Mouse (Mus musculus): ENCODE measurements around the gene 1700008O03Rik. TPM values are rescaled to one million over a fixed set of nuclear protein-coding genes. Genes with fewer than 3 reads are reported as not detected.
A peak's percentile ranks its signal among the peaks of the same experiment; 100 is the strongest.

1700008O03Rik gene
- polyA plus RNA-seq, 1 experiment from 2014 or later, result 1.5 TPM

DNA sequence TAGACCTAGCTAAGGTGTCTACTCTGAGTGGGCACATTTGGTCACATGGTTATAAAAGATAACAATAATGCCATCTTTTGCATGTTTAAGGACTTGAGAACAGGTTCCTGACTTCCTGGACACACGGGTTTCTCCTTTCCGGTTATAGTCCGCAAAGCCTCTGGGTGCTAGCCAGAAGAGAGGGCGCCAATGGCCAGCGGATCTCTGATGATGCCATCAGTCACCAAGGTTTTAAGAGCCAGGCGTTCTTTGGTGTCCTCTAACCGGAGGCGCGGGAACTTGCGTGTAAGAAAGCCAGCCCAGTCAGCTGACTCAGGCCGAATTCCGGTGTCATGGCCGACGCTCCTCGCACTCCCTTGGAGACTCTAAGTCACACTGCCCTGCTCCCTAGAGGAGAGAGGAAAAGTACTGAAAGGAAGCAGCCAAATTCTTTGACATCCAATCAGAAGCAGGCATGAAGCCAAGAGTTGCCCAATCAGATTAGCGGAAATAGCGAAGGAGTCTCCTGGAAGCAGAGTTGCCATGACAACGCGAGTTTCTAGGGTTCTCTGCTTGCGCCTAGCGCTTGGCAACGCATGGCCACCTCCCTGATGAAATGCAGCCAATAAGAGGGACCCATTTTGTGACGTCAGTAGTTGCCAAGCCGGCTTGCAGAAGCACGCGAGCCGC lies 19.9 kb upstream of the 1700008O03Rik start:
- no peaks in the 10 kb centered on the region for H3K36me3 ChIP-seq (replicated peaks)
- peak overlapping the region; percentile 58 for H3K4me2 ChIP-seq
- peak overlapping the region; percentile 85 for H3K27ac ChIP-seq
- 2% methylated on average over 27 of the region's 27 CpGs for WGBS
- H3K9me3 ChIP-seq, result no peaks in the 10 kb centered on the region
- ATAC-seq (ENCODE audit: low FRiP score), result peak; percentile 98
- peaks cover 32% of the 10 kb centered on the region for H3K27me3 ChIP-seq
- H3K9ac ChIP-seq, result 0 out of 2 replicates have a peak overlapping the region, but pooled peaks have one; percentile 17
- H3K4me1 ChIP-seq, result peaks cover 11% of the 10 kb centered on the region
- H3K4me3 ChIP-seq (replicated peaks), result peak overlapping the region; percentile 39

DNA sequence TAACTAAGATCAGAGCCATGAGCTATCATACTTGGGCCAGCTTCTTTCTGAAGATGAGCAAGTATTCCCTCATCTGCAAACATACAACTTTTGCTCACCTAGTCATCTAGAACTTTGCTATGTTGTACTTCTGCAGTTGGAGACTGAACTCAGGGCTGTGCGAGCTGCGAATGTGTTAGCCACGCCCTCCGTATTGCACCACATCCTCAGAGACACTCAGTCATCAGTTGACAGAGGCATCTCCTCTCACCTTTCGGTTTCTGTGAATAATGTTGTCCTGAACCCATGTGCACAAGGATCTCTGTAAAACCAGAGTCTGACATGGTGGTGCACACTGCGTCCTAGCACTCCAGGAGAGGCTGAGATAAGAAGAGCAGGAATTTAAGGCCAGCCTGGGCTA lies 16.1 kb upstream of the 1700008O03Rik start:
- H3K4me2 ChIP-seq, result no peak overlapping the region
- WGBS, result 89% methylated on average over 6 of the region's 6 CpGs
- H3K27ac ChIP-seq, result no peak overlapping the region
- ATAC-seq (ENCODE audit: low FRiP score), result no peak
- H3K27me3 ChIP-seq, result peaks cover 27% of the 10 kb centered on the region
- H3K4me1 ChIP-seq, result peaks cover 18% of the 10 kb centered on the region
- H3K9ac ChIP-seq, result no peak overlapping the region
- H3K9me3 ChIP-seq, result no peaks in the 10 kb centered on the region
- no peak overlapping the region for H3K4me3 ChIP-seq (replicated peaks)
- no peaks in the 10 kb centered on the region for H3K36me3 ChIP-seq (replicated peaks)

DNA sequence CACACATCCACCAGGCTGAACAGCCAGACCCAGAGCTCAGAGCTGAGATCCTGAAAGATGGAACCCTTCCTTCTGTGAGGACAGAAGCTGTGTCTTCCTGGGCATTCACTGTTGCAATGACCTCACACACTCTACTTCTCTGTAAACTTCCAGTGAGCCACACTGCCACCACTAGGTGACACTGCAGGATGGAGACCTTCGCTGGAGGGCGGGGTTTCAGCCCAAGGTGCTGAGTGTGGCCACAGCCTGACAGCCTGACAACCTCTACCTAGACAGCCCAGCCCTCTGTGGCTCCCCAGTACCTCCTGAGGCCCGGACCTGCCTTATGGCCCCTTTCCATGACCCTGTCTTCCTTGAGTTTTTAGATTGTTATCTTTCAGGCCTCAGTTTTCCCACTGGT lies 12.9 kb upstream of the 1700008O03Rik start:
- H3K9ac ChIP-seq, result no peak overlapping the region
- H3K4me1 ChIP-seq, result peaks cover 8% of the 10 kb centered on the region; the same call in 1 of the 2 replicates
- ATAC-seq (ENCODE audit: low FRiP score), result peak; percentile 84
- H3K27ac ChIP-seq, result no peak overlapping the region
- WGBS, result 8% methylated on average over 3 of the region's 3 CpGs
- H3K36me3 ChIP-seq (replicated peaks), result no peaks in the 10 kb centered on the region
- H3K27me3 ChIP-seq, result peaks cover 24% of the 10 kb centered on the region
- H3K9me3 ChIP-seq, result no peaks in the 10 kb centered on the region
- H3K4me3 ChIP-seq (replicated peaks), result no peak overlapping the region
- H3K4me2 ChIP-seq, result no peak overlapping the region

DNA sequence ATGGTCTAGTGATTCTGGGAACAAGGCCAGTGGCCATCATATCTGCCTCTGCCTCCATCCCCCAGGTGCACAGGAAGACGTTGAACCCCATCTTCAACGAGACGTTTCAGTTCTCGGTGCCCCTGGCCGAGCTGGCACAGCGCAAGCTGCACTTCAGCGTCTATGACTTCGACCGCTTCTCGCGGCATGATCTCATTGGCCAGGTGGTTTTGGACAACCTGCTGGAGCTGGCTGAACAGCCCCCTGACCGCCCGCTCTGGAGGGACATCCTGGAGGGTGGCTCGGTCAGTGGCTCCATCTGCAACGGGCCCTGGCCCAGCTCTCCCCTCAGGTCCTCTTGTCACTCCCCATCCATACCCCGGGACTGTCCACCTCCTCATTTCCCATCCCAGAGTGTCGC lies 7.7 kb upstream of the 1700008O03Rik start:
- Histone ChIP-seq H3K27me3 (peaks cover 27% of the 10 kb centered on the region; the same call in 1 of the 2 replicates), H3K9ac (no peak overlapping the region), H3K36me3 (replicated peaks) (no peaks in the 10 kb centered on the region), H3K27ac (no peak overlapping the region), H3K4me1 (no peaks in the 10 kb centered on the region), H3K4me3 (replicated peaks) (no peak overlapping the region), H3K9me3 (no peaks in the 10 kb centered on the region), H3K4me2 (no peak overlapping the region)
- no peak for ATAC-seq (ENCODE audit: low FRiP score)
- 94% methylated on average over 17 of the region's 17 CpGs for WGBS

DNA sequence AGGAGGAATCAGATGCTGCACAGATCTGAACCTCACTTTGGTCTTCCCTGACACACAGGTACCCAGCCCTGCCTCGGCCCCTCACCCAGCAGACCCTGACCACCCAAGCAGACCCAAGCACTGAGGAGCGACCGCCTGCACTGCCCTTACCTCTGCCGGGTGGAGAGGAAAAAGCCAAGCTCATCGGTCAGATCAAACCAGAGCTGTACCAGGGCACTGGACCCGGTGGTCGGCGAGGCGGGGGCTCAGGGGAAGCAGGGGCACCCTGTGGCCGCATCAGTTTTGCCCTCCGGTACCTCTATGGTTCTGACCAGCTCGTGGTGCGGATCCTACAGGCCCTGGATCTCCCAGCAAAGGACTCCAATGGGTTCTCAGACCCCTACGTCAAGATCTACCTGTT lies 6.7 kb upstream of the 1700008O03Rik start:
- Histone ChIP-seq H3K27ac (no peak overlapping the region), H3K36me3 (replicated peaks) (no peaks in the 10 kb centered on the region), H3K27me3 (peaks cover 32% of the 10 kb centered on the region; the same call in 1 of the 2 replicates), H3K4me3 (replicated peaks) (no peak overlapping the region), H3K4me2 (no peak overlapping the region), H3K9me3 (no peaks in the 10 kb centered on the region), H3K9ac (no peak overlapping the region), H3K4me1 (no peaks in the 10 kb centered on the region)
- WGBS, result 88% methylated on average over 14 of the region's 14 CpGs
- ATAC-seq (ENCODE audit: low FRiP score), result no peak

DNA sequence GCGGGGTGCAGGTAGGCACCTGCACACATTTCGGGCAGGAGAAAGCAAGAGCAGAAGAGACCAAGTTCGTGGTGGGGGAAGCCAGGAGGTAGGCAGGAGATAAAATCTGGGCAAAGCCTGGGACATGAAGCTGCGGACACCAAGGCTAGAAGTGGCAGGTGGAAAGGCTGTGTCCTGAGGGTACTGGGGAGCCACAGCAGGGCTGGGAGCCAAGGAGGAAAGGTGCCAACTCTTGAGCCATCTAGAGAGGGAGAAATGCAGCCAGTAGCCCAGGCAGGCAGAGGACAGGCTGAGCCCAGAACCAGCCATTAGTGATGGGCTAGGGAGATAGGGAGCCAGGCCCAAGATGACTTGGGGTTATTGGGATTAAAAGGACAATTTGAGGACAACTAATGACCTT lies 6.2 kb upstream of the 1700008O03Rik start:
- ATAC-seq (ENCODE audit: low FRiP score), result no peak
- Histone ChIP-seq H3K4me3 (replicated peaks) (no peak overlapping the region), H3K36me3 (replicated peaks) (no peaks in the 10 kb centered on the region), H3K9ac (no peak overlapping the region), H3K27me3 (peaks cover 28% of the 10 kb centered on the region; the same call in 1 of the 2 replicates), H3K4me1 (no peaks in the 10 kb centered on the region), H3K27ac (no peak overlapping the region), H3K9me3 (no peaks in the 10 kb centered on the region), H3K4me2 (no peak overlapping the region)
- WGBS, result 87% methylated on average over 4 of the region's 4 CpGs

DNA sequence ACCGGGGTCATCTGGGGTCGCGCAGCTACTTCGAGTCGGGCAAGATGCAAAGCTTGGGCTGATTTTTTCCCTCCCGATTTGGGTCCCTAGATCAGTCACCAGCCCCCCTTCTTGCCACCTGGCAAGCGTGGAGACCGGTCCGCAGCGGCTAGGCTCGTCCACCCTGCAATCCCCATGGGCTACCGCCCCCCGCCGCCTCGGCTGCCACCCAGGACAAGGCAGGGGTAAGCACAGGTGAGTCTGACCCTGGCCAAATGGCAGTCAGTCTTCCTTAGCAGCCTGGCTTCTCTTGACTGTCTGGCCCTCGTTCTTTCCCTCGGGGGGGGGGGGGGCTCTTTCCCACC lies 932 bp downstream of the 1700008O03Rik start:
- Histone ChIP-seq H3K27ac (0 out of 2 replicates have a peak overlapping the region, but pooled peaks have one; percentile 71), H3K4me2 (peak overlapping the region; percentile 93), H3K9me3 (no peaks in the 10 kb centered on the region), H3K27me3 (peaks cover 22% of the 10 kb centered on the region), H3K36me3 (replicated peaks) (no peaks in the 10 kb centered on the region), H3K4me1 (peaks cover 19% of the 10 kb centered on the region), H3K4me3 (replicated peaks) (peak overlapping the region; percentile 51), H3K9ac (peak overlapping the region; percentile 65)
- peak; percentile 44 for ATAC-seq (ENCODE audit: low FRiP score)
- WGBS, result under 1% methylated on average over 17 of the region's 17 CpGs

DNA sequence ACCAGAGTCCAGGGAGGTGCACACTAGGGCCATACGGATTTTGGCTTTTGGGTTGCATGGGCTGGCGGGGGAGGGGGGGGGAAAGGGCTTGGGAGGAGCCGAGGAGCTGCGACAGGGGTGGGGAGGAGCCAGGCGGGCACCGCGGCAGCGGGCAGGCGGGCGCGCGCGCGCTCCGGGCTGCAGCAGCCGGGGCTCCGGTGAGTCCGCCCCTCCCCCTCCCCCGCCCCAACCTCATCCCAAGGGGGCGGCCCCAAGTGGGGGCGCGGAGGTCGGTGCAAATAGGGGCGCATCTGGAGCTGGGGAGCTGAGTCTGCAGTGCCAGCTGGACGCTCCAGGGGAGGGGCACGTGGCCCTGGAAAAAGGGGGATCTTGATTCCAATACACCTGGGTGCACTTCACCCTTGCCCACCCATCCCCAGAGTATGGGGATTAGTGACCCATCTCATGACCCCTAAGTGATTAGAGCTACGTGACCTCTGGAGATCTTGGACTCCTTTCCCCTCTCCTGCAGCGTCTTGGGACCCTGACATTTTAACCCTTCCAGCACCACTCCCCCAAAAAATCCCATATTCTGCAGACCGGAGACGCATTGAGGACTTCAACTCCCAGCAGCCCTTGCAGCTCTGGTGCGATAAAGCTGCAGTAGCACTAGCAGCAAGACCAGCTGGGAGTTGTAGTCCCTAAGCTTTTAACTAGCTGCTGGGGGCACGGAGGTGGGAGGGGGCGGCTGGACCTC lies 1.5 kb downstream of the 1700008O03Rik start, which contains the start of gene Syt3:
TSS of gene Syt3 (plus strand) at position 123 of the 736 bp plus-strand sequence.
- ATAC-seq (ENCODE audit: low FRiP score), result peak; percentile 81

DNA sequence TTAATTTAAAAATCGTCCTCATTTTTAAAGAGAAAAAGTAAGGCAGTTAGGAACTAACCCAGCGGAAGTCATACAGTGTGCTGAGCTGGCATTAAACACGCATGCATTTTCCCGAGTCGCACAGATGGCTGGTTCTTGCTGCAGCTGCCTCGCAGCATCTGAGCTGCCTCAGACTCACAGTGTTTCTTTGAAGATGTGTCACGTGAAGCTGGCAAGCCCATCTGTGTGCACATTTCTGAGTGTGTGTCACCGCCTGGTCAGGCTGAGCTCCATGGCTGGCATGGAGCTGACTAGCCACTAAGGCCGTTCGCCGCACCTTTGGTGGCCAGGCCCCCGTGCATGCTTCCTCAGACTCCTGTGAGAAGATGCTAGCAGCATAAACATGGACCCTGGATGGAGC lies 3.1 kb downstream of the 1700008O03Rik start:
- no peak overlapping the region for H3K9ac ChIP-seq
- WGBS, result 78% methylated on average over 12 of the region's 12 CpGs

More for the DNA sequence above, 1.5 kb downstream of the 1700008O03Rik start, which contains the start of gene Syt3:
- H3K4me1 ChIP-seq, result peaks cover 19% of the 10 kb centered on the region
- H3K36me3 ChIP-seq (replicated peaks), result no peaks in the 10 kb centered on the region
- H3K4me3 ChIP-seq (replicated peaks), result peak within 1 kb of the TSS; percentile 51
- peak within 1 kb of the TSS; percentile 71 for H3K27ac ChIP-seq
- 0% methylated on average over 29 of the region's 33 CpGs for WGBS
- H3K27me3 ChIP-seq, result peaks cover 19% of the 10 kb centered on the region
- H3K9ac ChIP-seq, result peak within 1 kb of the TSS; percentile 65
- no peaks in the 10 kb centered on the region for H3K9me3 ChIP-seq
- peak within 1 kb of the TSS; percentile 93 for H3K4me2 ChIP-seq

DNA sequence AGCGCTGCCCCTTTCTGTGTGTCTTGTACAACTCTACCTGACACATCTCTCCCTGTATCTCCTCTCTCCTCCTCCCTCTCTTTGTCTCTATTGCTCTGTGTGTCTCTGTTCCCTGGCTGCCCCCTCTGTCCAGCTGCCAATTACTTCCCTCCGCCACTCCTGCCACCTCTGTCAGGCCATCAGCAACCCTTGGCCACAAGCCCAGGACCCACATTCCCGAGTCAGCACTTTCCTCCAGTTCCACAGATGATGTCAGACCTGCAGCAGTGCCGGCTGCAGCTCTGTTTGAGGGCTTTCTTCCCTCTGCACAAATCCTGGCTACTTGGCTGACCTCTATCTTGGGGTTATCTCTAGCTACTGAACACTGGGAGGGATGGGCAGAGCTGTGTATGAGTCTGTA lies 7.3 kb downstream of the 1700008O03Rik start:
- Histone ChIP-seq H3K9ac (no peak overlapping the region), H3K27me3 (no peaks in the 10 kb centered on the region), H3K9me3 (no peaks in the 10 kb centered on the region), H3K4me2 (no peak overlapping the region), H3K4me3 (replicated peaks) (no peak overlapping the region), H3K4me1 (peaks cover 16% of the 10 kb centered on the region), H3K36me3 (replicated peaks) (no peaks in the 10 kb centered on the region), H3K27ac (no peak overlapping the region)
- WGBS, result 63% methylated on average over 4 of the region's 4 CpGs
- ATAC-seq (ENCODE audit: low FRiP score), result no peak

More for the DNA sequence above, 3.1 kb downstream of the 1700008O03Rik start:
- H3K27me3 ChIP-seq, result peaks cover 11% of the 10 kb centered on the region
- ATAC-seq (ENCODE audit: low FRiP score), result peak; percentile 12; the same call in 1 of the 2 replicates
- no peaks in the 10 kb centered on the region for H3K36me3 ChIP-seq (replicated peaks)
- no peaks in the 10 kb centered on the region for H3K9me3 ChIP-seq
- no peak overlapping the region for H3K4me2 ChIP-seq
- peaks cover 19% of the 10 kb centered on the region for H3K4me1 ChIP-seq
- H3K27ac ChIP-seq, result peak overlapping the region; percentile 71
- H3K4me3 ChIP-seq (replicated peaks), result no peak overlapping the region

DNA sequence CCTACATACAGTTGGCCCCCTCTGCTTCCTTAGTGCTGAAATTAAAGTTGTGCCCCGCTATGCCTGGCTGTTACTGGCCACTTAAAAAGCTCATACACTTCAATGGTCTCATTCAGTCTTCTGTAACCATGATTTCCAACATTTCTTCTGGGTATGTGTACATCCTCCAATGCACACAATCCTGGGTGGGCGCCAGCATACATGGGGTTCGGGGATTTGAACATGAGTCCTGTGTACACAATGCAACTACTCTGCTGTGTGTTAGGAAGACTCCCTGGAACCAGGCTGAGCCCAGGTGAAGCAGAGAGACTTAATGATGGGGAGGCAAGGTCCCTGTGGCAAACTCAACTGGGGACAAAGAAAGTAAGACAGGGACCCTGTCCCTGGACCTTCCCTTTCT lies 9.8 kb downstream of the 1700008O03Rik start:
- no peak overlapping the region for H3K9ac ChIP-seq
- H3K4me2 ChIP-seq, result no peak overlapping the region
- H3K36me3 ChIP-seq (replicated peaks), result no peaks in the 10 kb centered on the region
- no peak overlapping the region for H3K4me3 ChIP-seq (replicated peaks)
- H3K27me3 ChIP-seq, result no peaks in the 10 kb centered on the region
- no peaks in the 10 kb centered on the region for H3K9me3 ChIP-seq
- peaks cover 18% of the 10 kb centered on the region for H3K4me1 ChIP-seq
- H3K27ac ChIP-seq, result no peak overlapping the region
- 60% methylated on average over 3 of the region's 3 CpGs for WGBS
- ATAC-seq (ENCODE audit: low FRiP score), result no peak

DNA sequence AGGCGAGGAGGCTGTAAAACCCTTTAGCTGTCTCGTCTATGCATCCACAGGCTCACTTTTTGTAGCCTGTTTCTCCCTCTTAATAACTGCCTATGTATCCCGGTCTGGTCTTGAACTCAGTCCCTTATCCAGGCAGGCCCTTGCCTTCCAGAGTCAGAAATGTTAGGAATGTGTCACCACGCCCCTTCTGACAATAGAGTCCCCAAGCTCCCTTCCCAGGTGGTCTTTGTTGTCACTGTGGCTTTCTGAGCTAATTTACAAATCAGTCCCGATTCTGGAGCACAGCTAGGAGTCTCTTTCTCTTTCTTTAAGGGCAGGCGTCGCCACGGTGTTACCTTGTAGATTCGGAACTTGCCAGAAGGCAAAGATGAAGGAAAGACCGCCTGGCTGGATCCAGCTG lies 10.4 kb downstream of the 1700008O03Rik start:
- H3K9me3 ChIP-seq, result no peaks in the 10 kb centered on the region
- H3K4me3 ChIP-seq (replicated peaks), result peak overlapping the region; percentile 51
- H3K4me1 ChIP-seq, result peaks cover 18% of the 10 kb centered on the region
- peak overlapping the region; percentile 70 for H3K4me2 ChIP-seq
- peak overlapping the region; percentile 54 for H3K9ac ChIP-seq
- 2% methylated on average over 10 of the region's 10 CpGs for WGBS
- H3K36me3 ChIP-seq (replicated peaks), result no peaks in the 10 kb centered on the region
- no peaks in the 10 kb centered on the region for H3K27me3 ChIP-seq
- H3K27ac ChIP-seq, result peak overlapping the region; percentile 62
- ATAC-seq (ENCODE audit: low FRiP score), result peak; percentile 1; the same call in 1 of the 2 replicates

Measured in forebrain, embryonic 12.5 days (tissue).